26 mouse cellular contexts compared by ENCODE assay signal in the genomic region with DNA sequence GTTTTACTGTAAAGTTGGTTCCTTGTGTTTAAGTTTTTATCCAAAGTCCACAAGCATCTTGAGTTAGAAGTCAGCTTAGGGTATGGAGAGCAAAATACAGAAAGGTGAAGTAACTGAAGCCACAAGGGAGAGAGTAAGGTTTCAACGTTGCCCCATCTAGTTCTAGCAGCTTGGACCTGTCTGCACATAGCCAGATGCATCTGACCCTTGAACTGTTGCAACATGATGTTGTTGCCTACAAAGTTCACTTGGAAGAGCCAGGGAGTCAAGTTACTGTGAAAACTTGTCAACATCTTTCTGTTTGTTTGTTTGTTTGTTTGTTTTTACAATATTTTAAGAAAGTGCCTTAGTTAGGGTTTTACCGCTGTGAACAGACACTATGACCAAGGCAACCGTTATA. TPM values are rescaled to one million over a fixed set of nuclear protein-coding genes. Genes with fewer than 3 reads are reported as not detected.
"Had no signal": no experiment of that assay in that cellular context is flagged by ENCODE, and none has a peak within 500 bp of the region (broad histone marks: within the 10 kb centered on the region; RNA-seq: fewer than 3 reads in every experiment).

No protein-coding gene starts in this region.

- H3K4me3 ChIP-seq: gastrocnemius, adult 2 months; heart, adult 2 months; heart, embryonic 10.5 days; heart, embryonic 12.5 days; hindbrain, embryonic 10.5 days; hindbrain, embryonic 12.5 days; intestine, embryonic 15.5 days; kidney, embryonic 15.5 days; layer of hippocampus, adult 2 months; left cerebral cortex, adult 2 months; limb, embryonic 10.5 days; limb, embryonic 12.5 days; liver, embryonic 12.5 days had no signal

- H3K4me2 ChIP-seq: heart, embryonic 12.5 days; hindbrain, embryonic 12.5 days; hindbrain, embryonic 14.5 days; intestine, embryonic 15.5 days; kidney, embryonic 15.5 days; limb, embryonic 12.5 days; liver, embryonic 12.5 days had no signal

- H3K27ac ChIP-seq: gastrocnemius, adult 2 months; heart, adult 2 months; heart, embryonic 10.5 days; hindbrain, embryonic 10.5 days; hindbrain, embryonic 12.5 days; hindbrain, embryonic 14.5 days; intestine, embryonic 15.5 days; kidney, embryonic 15.5 days; layer of hippocampus, adult 2 months; left cerebral cortex, adult 2 months; limb, embryonic 10.5 days; limb, embryonic 12.5 days; liver, embryonic 12.5 days; liver, embryonic 14.5 days had no signal

- H3K9ac ChIP-seq: heart, embryonic 12.5 days; hindbrain, embryonic 12.5 days; hindbrain, embryonic 14.5 days; intestine, embryonic 15.5 days; kidney, embryonic 15.5 days; limb, embryonic 12.5 days; liver, embryonic 12.5 days; liver, embryonic 14.5 days had no signal

- H3K36me3 ChIP-seq: heart, embryonic 10.5 days; heart, embryonic 12.5 days; hindbrain, embryonic 10.5 days; hindbrain, embryonic 12.5 days; intestine, embryonic 15.5 days; kidney, embryonic 15.5 days; limb, embryonic 10.5 days; limb, embryonic 12.5 days; liver, embryonic 12.5 days had no signal

- H3K27me3 ChIP-seq: heart, embryonic 12.5 days; hindbrain, embryonic 12.5 days; intestine, embryonic 15.5 days; kidney, embryonic 15.5 days; limb, embryonic 12.5 days; liver, embryonic 12.5 days had no signal

- H3K4me1 ChIP-seq: heart, embryonic 10.5 days; heart, embryonic 12.5 days; hindbrain, embryonic 10.5 days; hindbrain, embryonic 12.5 days; intestine, embryonic 15.5 days; kidney, embryonic 15.5 days; limb, embryonic 10.5 days; limb, embryonic 12.5 days; liver, embryonic 12.5 days had no signal

- H3K9me3 ChIP-seq: heart, embryonic 10.5 days; hindbrain, embryonic 10.5 days; hindbrain, embryonic 12.5 days; intestine, embryonic 15.5 days; kidney, embryonic 15.5 days; limb, embryonic 10.5 days; limb, embryonic 12.5 days had no signal

- DNase-seq: gastrocnemius, adult 2 months; gastrocnemius, postnatal 10 days; gastrocnemius, postnatal 25 days; heart, adult 2 months; heart, postnatal 10 days; heart, postnatal 4 days; kidney, adult 8-10 months; kidney, postnatal 10 days; kidney, postnatal 4 days; liver had no signal

- ATAC-seq: hindbrain, embryonic 16.5 days; inflammation-experienced regulatory T-cells, adult 6 months; intestine, embryonic 15.5 days; intestine, postnatal 0 days; liver, embryonic 12.5 days had no signal

RNA-seq across cellular contexts. Expression of gene Sorcs3, which starts 40.5 kb away (rescaled TPM):
- polyA plus RNA-seq: heart, adult 2 months had no signal
